Mouse (Mus musculus) embryonic facial prominence, embryonic 11.5 days (tissue): ENCODE measurements around the gene Amfr. TPM values are rescaled to one million over a fixed set of nuclear protein-coding genes. Genes with fewer than 3 reads are reported as not detected.

Experiments
- ATAC-seq: fragments of 200-750 bp; cut with Nextera tagmentation; replicated peaks from 2 replicates; pipeline ENCODE4 v1.8.0; 2017; ENCODE audit warnings: low read depth; ENCODE audit not compliant: insufficient number of reproducible peaks, low FRiP score, low TSS enrichment
- DNase-seq: peaks from one replicate; pipeline ENCODE4 v3.0.0-alpha.2; 2015; ENCODE audit warnings: low spot score
- H3K27ac ChIP-seq: fragments of 300-500 bp; sonication (generic); replicated peaks from 2 replicates; pipeline ENCODE4 v1.5.1; 2014; ENCODE audit warnings: mild to moderate bottlenecking, low read depth, low read length, control low read depth
- H3K27me3 ChIP-seq: fragments of 300-500 bp; sonication (generic); 2 replicates; pipeline ENCODE4 v1.6.1; 2014; ENCODE audit warnings: mild to moderate bottlenecking, low read length, moderate library complexity, mixed read lengths; ENCODE audit not compliant: control insufficient read depth, insufficient read depth
- H3K36me3 ChIP-seq: fragments of 300-500 bp; sonication (generic); replicated peaks from 2 replicates; pipeline ENCODE4 v1.6.1; 2014; ENCODE audit warnings: low read depth, mild to moderate bottlenecking, low read length, moderate library complexity, mixed read lengths; ENCODE audit not compliant: control insufficient read depth, insufficient read depth
- H3K4me1 ChIP-seq: fragments of 300-500 bp; sonication (generic); 2 replicates; pipeline ENCODE4 v1.6.1; 2014; ENCODE audit warnings: low read length, mixed read lengths; ENCODE audit not compliant: control insufficient read depth, insufficient read depth
- H3K4me2 ChIP-seq: fragments of 300-500 bp; sonication (generic); 2 replicates; pipeline ENCODE4 v1.6.1; 2014; ENCODE audit warnings: low read depth, mild to moderate bottlenecking, control low read depth, low read length, moderate library complexity
- H3K4me3 ChIP-seq: fragments of 300-500 bp; sonication (generic); 2 replicates; pipeline ENCODE4 v1.5.1; 2014; ENCODE audit warnings: low read depth, low read length, control low read depth
- H3K9ac ChIP-seq: fragments of 300-500 bp; sonication (generic); replicated peaks from 2 replicates; pipeline ENCODE4 v1.6.1; 2014; ENCODE audit warnings: mild to moderate bottlenecking, control low read depth, low read length
- H3K9me3 ChIP-seq: fragments of 300-500 bp; sonication (generic); replicated peaks from 2 replicates; pipeline ENCODE4 v1.6.1; 2016; ENCODE audit warnings: mild to moderate bottlenecking, low read length, inconsistent platforms, mixed read lengths; ENCODE audit not compliant: control insufficient read depth
- WGBS: fragments of 180-500 bp; shearing (Covaris S2); extraction: QIAGEN DNeasy Blood & Tissue Kit; methylation state at CpG from one replicate; pipeline ENCODE4 v1.1.7; 2014; 5-methylcytosine and 5-hydroxymethylcytosine counted together
- microRNA-seq: library from miRNA; unstranded; fragments of <30 nt; microRNA quantifications from one replicate; pipeline ENCODE4, GENCODE M21; 2016; ENCODE audit warnings: borderline number of aligned reads
- polyA plus RNA-seq: library from polyadenylated mRNA; unstranded; fragments of >200 nt; fragmentation: Nextera tagmentation; extraction: Ambion mirVana; gene quantifications from 2 replicates; pipeline ENCODE4 v1.2.1, GENCODE M21; 2014

Amfr gene
- polyA plus RNA-seq, 1 experiment from 2014 or later, result 49.5 TPM

GRCm38 (mm10) chr8:93923897-93924334 lies 88.7 kb downstream of the Amfr start:
- no peak for DNase-seq
- H3K4me3 ChIP-seq, result no peak overlapping the region
- H3K9ac ChIP-seq, result no peak overlapping the region
- H3K4me2 ChIP-seq, result no peak overlapping the region
- no peak overlapping the region for H3K27ac ChIP-seq
- no peaks in the 10 kb centered on the region for H3K36me3 ChIP-seq
- H3K9me3 ChIP-seq, result no peaks in the 10 kb centered on the region
- H3K4me1 ChIP-seq, result no peaks in the 10 kb centered on the region
- ATAC-seq, result no peak; the same call in 1 of the 2 replicates
- no peaks in the 10 kb centered on the region for H3K27me3 ChIP-seq
- 80% methylated on average over 7 of the region's 7 CpGs for WGBS

Small RNAs within 50 kb of the gene (microRNA-seq; reads per million reads assigned to microRNA genes)
- gene Gm24159, result not detected

Other genes starting within 250 kb of the Amfr start
- 11.5 and 14.0 TPM in 2 replicates for gene Gnao1, start 202.9 kb downstream of the Amfr start, polyA plus RNA-seq
- 158 and 182 TPM in 2 replicates for gene Nudt21, start 24.2 kb upstream of the Amfr start, polyA plus RNA-seq
- gene Ogfod1, start 24.4 kb upstream of the Amfr start, polyA plus RNA-seq, result 14.8 and 19.2 TPM in 2 replicates
- 21.0 and 22.5 TPM in 2 replicates for gene Bbs2, start 86.1 kb upstream of the Amfr start, polyA plus RNA-seq
- gene Mt4, start 124.4 kb upstream of the Amfr start, polyA plus RNA-seq, result not detected in 2 replicates
- gene Mt3, start 139.8 kb upstream of the Amfr start, polyA plus RNA-seq, result 5.9 and 7.0 TPM in 2 replicates
- gene Mt2, start 159.8 kb upstream of the Amfr start, polyA plus RNA-seq, result 32.1 and 33.5 TPM in 2 replicates
- gene Mt1, start 166.2 kb upstream of the Amfr start, polyA plus RNA-seq, result 99.7 and 108 TPM in 2 replicates
- gene Nup93, start 201.7 kb upstream of the Amfr start, polyA plus RNA-seq, result 132 and 138 TPM in 2 replicates